Mouse (Mus musculus) CH12.LX (cell line): Measurements from ENCODE around the gene Fbxo44. TPM values are rescaled to one million over a fixed set of nuclear protein-coding genes. Genes with fewer than 3 reads are reported as not detected.

Source experiments
- DNase-seq: peaks from one replicate; pipeline ENCODE4 v3.0.0-alpha.2; 2013; ENCODE audit errors: extremely low read depth
- H3K27ac ChIP-seq: 2 replicates; pipeline ENCODE4 v1.5.1; 2012; ENCODE audit warnings: low read depth, mild to moderate bottlenecking, control low read depth, moderate library complexity; ENCODE audit not compliant: insufficient read depth
- H3K27me3 ChIP-seq: replicated peaks from 2 replicates; pipeline ENCODE3; 2012; ENCODE audit warnings: inconsistent platforms
- H3K36me3 ChIP-seq, 2 experiments: replicated peaks in 1 of 2; 2 replicates each; pipeline versions ENCODE3 to v1.6.1; 2012; ENCODE audit warnings: inconsistent platforms in 1 of 2, low read length in 1 of 2, mild to moderate bottlenecking in 1 of 2, mixed read lengths in 1 of 2, moderate library complexity in 1 of 2; ENCODE audit not compliant: control insufficient read depth in 1 of 2, insufficient read depth in 1 of 2
- H3K4me1 ChIP-seq, 2 experiments: 2 replicates each; pipeline ENCODE4 v1.6.1; 2012; ENCODE audit warnings: inconsistent platforms in 1 of 2, moderate library complexity in 1 of 2; ENCODE audit not compliant: insufficient read depth in 2 of 2, control insufficient read depth in 1 of 2
- H3K4me2 ChIP-seq: 2 replicates; pipeline ENCODE4 v1.6.1; 2012; ENCODE audit warnings: low read depth, mild to moderate bottlenecking, control low read depth; ENCODE audit not compliant: poor library complexity, insufficient read depth, severe bottlenecking
- H3K4me3 ChIP-seq, 3 experiments: fragments of 150-350 bp in 1 of 3; sonication (generic) in 1 of 3; replicated peaks in 1 of 3; 2 replicates each; pipeline versions ENCODE3 to v1.5.1; 2011 to 2012; ENCODE audit warnings: low read depth in 2 of 3, low read length in 2 of 3, mild to moderate bottlenecking in 2 of 3, moderate library complexity in 2 of 3, control low read depth in 1 of 3, improper control_type of control experiment in 1 of 3, inconsistent platforms in 1 of 3, mixed read lengths in 1 of 3; ENCODE audit not compliant: poor library complexity in 1 of 3
- H3K79me2 ChIP-seq: replicated peaks from 2 replicates; pipeline ENCODE4 v1.6.1; 2012; ENCODE audit warnings: mild to moderate bottlenecking, moderate library complexity; ENCODE audit not compliant: control insufficient read depth, poor library complexity, insufficient read depth, severe bottlenecking; ENCODE audit errors: extremely low read depth
- H3K9ac ChIP-seq: 2 replicates; pipeline ENCODE4 v1.6.1; 2012; ENCODE audit warnings: low read depth, mild to moderate bottlenecking, control low read depth, moderate library complexity; ENCODE audit not compliant: insufficient read depth
- H3K9me3 ChIP-seq: replicated peaks from 2 replicates; pipeline ENCODE3; 2012; ENCODE audit warnings: low read length, inconsistent platforms, mixed read lengths
- BHLHE40 ChIP-seq: IDR thresholded peaks from 2 replicates; pipeline ENCODE4 v1.6.1; 2011; ENCODE audit warnings: mild to moderate bottlenecking, low read depth, low read length, improper control_type of control experiment
- CHD1 ChIP-seq: IDR thresholded peaks from 2 replicates; pipeline ENCODE4 v1.6.1; 2012; ENCODE audit warnings: low read depth, low read length, improper control_type of control experiment, inconsistent platforms
- CTCF ChIP-seq, 2 experiments: IDR thresholded peaks in 1 of 2; conservative IDR thresholded peaks in 1 of 2; 2 replicates each; pipeline ENCODE4 v1.5.1; 2011 to 2012; ENCODE audit warnings: low read depth in 2 of 2, low read length in 2 of 2, improper control_type of control experiment in 1 of 2, inconsistent platforms in 1 of 2, mild to moderate bottlenecking in 1 of 2, moderate library complexity in 1 of 2
- E2F4 ChIP-seq: IDR thresholded peaks from 2 replicates; pipeline ENCODE4 v1.6.1; 2011; ENCODE audit warnings: low read depth, low read length, improper control_type of control experiment; ENCODE audit not compliant: insufficient replicate concordance
- ETS1 ChIP-seq: conservative IDR thresholded peaks from 2 replicates; pipeline ENCODE4 v1.6.1; 2012; ENCODE audit warnings: low read depth, mild to moderate bottlenecking, inconsistent platforms, low read length, improper control_type of control experiment, moderate library complexity
- HCFC1 ChIP-seq: IDR thresholded peaks from 2 replicates; pipeline ENCODE4 v1.6.1; 2012; ENCODE audit warnings: low read depth, mild to moderate bottlenecking, inconsistent platforms, low read length, improper control_type of control experiment
- IRF4 ChIP-seq: IDR thresholded peaks from 2 replicates; pipeline ENCODE4 v1.6.1; 2014; ENCODE audit warnings: low read depth, mild to moderate bottlenecking, inconsistent platforms, low read length, improper control_type of control experiment
- JUN ChIP-seq: IDR thresholded peaks from 2 replicates; pipeline ENCODE4 v1.6.1; 2011; ENCODE audit warnings: low read depth, mild to moderate bottlenecking, low read length, improper control_type of control experiment, moderate library complexity; ENCODE audit not compliant: insufficient read depth
- MAX ChIP-seq: IDR thresholded peaks from 2 replicates; pipeline ENCODE4 v1.6.1; 2011; ENCODE audit warnings: low read length, improper control_type of control experiment
- MEF2A ChIP-seq: IDR thresholded peaks from 2 replicates; pipeline ENCODE4 v1.6.1; 2014; ENCODE audit warnings: low read depth, mild to moderate bottlenecking, inconsistent platforms, low read length, improper control_type of control experiment, borderline replicate concordance
- MXI1 ChIP-seq: IDR thresholded peaks from 2 replicates; pipeline ENCODE4 v1.6.1; 2011; ENCODE audit warnings: mild to moderate bottlenecking, low read depth, low read length, improper control_type of control experiment
- NELFE ChIP-seq: IDR thresholded peaks from 2 replicates; pipeline ENCODE4 v1.6.1; 2011; ENCODE audit warnings: low read depth, low read length, improper control_type of control experiment
- NRF1 ChIP-seq: IDR thresholded peaks from 2 replicates; pipeline ENCODE4 v1.6.1; 2014; ENCODE audit warnings: low read depth, mild to moderate bottlenecking, inconsistent platforms, low read length, improper control_type of control experiment, moderate library complexity
- POLR2A ChIP-seq: IDR thresholded peaks from 2 replicates; pipeline ENCODE4 v1.6.1; 2011; ENCODE audit warnings: low read depth, mild to moderate bottlenecking, improper control_type of control experiment, low read length
- POLR2AphosphoS2 ChIP-seq: IDR thresholded peaks from 2 replicates; pipeline ENCODE4 v1.6.1; 2011; ENCODE audit warnings: low read depth, low read length, improper control_type of control experiment
- SMC3 ChIP-seq: IDR thresholded peaks from 2 replicates; pipeline ENCODE4 v1.6.1; 2011; ENCODE audit warnings: low read depth, low read length, improper control_type of control experiment
- TBP ChIP-seq: conservative IDR thresholded peaks from 2 replicates; pipeline ENCODE4 v1.6.1; 2011; ENCODE audit warnings: low read depth, low read length, improper control_type of control experiment
- USF2 ChIP-seq: conservative IDR thresholded peaks from 2 replicates; pipeline ENCODE4 v1.6.1; 2011; ENCODE audit warnings: low read depth, low read length, improper control_type of control experiment
- ZC3H11A ChIP-seq: IDR thresholded peaks from 2 replicates; pipeline ENCODE4 v1.6.1; 2012; ENCODE audit warnings: low read depth, mild to moderate bottlenecking, inconsistent platforms, low read length, improper control_type of control experiment
- ZMIZ1 ChIP-seq: IDR thresholded peaks from 2 replicates; pipeline ENCODE4 v1.6.1; 2012; ENCODE audit warnings: low read depth, mild to moderate bottlenecking, inconsistent platforms, low read length, improper control_type of control experiment
- dilution Hi-C: fragments of 300-500 bp; cut with MboI; formaldehyde crosslinking; loops from 2 replicates; pipeline ENCODE4 v1.14.3; 2020; ENCODE audit warnings: low sequenced_read_pairs; ENCODE audit not compliant: extremely low pct_unique_long_range_greater_than_20kb, extremely low pct_ligation_motif_present
- in situ Hi-C: fragments of 300-500 bp; cut with MboI; formaldehyde crosslinking; loops from 3 replicates; pipeline ENCODE4 v1.14.3; 2019; ENCODE audit warnings: low sequenced_read_pairs, low pct_ligation_motif_present, low pct_unique_long_range_greater_than_20kb, mixed read lengths
- polyA plus RNA-seq: library from polyadenylated mRNA; unstranded; fragments of >175 nt; gene quantifications from 2 replicates; pipeline ENCODE4 v1.2.1, GENCODE M21; 2012; ENCODE audit warnings: low read depth; ENCODE audit not compliant: insufficient read length
- total RNA-seq, 2 experiments: library from RNA; depleted of rRNA; stranded (reverse); fragments of 300-350 nt in 1 of 2; fragments of >200 nt in 1 of 2; gene quantifications; 2 replicates each; pipeline ENCODE4 v1.2.3; 2012 to 2014

Fbxo44 gene
- total and polyA plus RNA-seq, 3 experiments = 2.1 to 10.6 (median 2.8) TPM

GRCm38 (mm10) chr4:148185819-148186218 is 25.5 kb upstream of the Fbxo44 start:
- Histone ChIP-seq H3K4me2 (no peak overlapping the region), H3K4me1 (no peaks in the 10 kb centered on the region), H3K27me3 (peaks cover 73% of the 10 kb centered on the region), H3K79me2 (no peaks in the 10 kb centered on the region), H3K9me3 (no peaks in the 10 kb centered on the region), H3K27ac (no peak overlapping the region), H3K36me3 (no peaks in the 10 kb centered on the region), H3K4me3 (no peak overlapping the region), H3K9ac (no peak overlapping the region)
- no peak for TF ChIP-seq TBP
- TF ChIP-seq CHD1 = no peak
- TF ChIP-seq POLR2AphosphoS2 = no peak
- TF ChIP-seq NELFE = no peak
- no peak for TF ChIP-seq NRF1
- peak in 1 of 2 experiments; percentile 29; a peak in 2 of 4 replicates for TF ChIP-seq CTCF (conservative IDR thresholded peaks at IDR 0.05 in 1 of 2, IDR thresholded peaks at IDR 0.05 in 1 of 2; ENCODE audit: low read depth in 2 of 2, low read length in 2 of 2)
- dilution Hi-C loops (no loop called here), in situ Hi-C loops (no loop called here)
- no peak for DNase-seq

- Histone ChIP-seq H3K4me1 (no peaks in the 10 kb centered on the region), H3K4me3 (no peak overlapping the region), H3K9ac (no peak overlapping the region), H3K27ac (no peak overlapping the region), H3K9me3 (no peaks in the 10 kb centered on the region), H3K36me3 (no peaks in the 10 kb centered on the region), H3K4me2 (no peak overlapping the region), H3K79me2 (no peaks in the 10 kb centered on the region), H3K27me3 (peaks cover 75% of the 10 kb centered on the region)
- in situ Hi-C loops = no loop called here
- dilution Hi-C loops = no loop called here
- DNase-seq = no peak
- TF ChIP-seq ZMIZ1 (no peak), MXI1 (no peak)
These were observed 24.3 kb upstream of the Fbxo44 start for GRCm38 (mm10) chr4:148184564-148184963.

GRCm38 (mm10) chr4:148182363-148182762 is 22.1 kb upstream of the Fbxo44 start:
- Histone ChIP-seq H3K4me1 (no peaks in the 10 kb centered on the region), H3K27me3 (peaks cover 84% of the 10 kb centered on the region), H3K9me3 (no peaks in the 10 kb centered on the region), H3K27ac (no peak overlapping the region), H3K36me3 (no peaks in the 10 kb centered on the region), H3K9ac (no peak overlapping the region), H3K4me3 (no peak overlapping the region), H3K4me2 (no peak overlapping the region), H3K79me2 (no peaks in the 10 kb centered on the region; the same call in 1 of the 2 replicates)
- in situ Hi-C loops (no loop called here), dilution Hi-C loops (no loop called here)
- TF ChIP-seq MXI1 (no peak), MAX (no peak), ZC3H11A (no peak), USF2 (no peak), IRF4 (no peak), ETS1 (no peak), SMC3 (no peak), MEF2A (no peak), JUN (no peak), POLR2AphosphoS2 (no peak), POLR2A (no peak), CTCF (conservative IDR thresholded peaks at IDR 0.05 in 1 of 2, IDR thresholded peaks at IDR 0.05 in 1 of 2; ENCODE audit: low read depth in 2 of 2, low read length in 2 of 2) (no peak), BHLHE40 (no peak), E2F4 (no peak), HCFC1 (no peak)
- DNase-seq = no peak
